Mouse (Mus musculus) gastrocnemius, postnatal 25 days (tissue): ENCODE results near the gene Hist1h2ai. TPM values are rescaled to one million over a fixed set of nuclear protein-coding genes. Genes with fewer than 3 reads are reported as not detected.
"Not testable (repeated sequence)": the region's sequence is repeated elsewhere in the genome, so short reads cannot be mapped to it uniquely, and the experiment has no call there.

Source experiments
- DNase-seq: peaks from one replicate; pipeline ENCODE4 v3.0.0; 2022
- long read RNA-seq, 2 experiments: library from polyadenylated mRNA; stranded (forward); transcript quantifications; one replicate each; pipeline ENCODE4 v2.0.0; 2021
- total RNA-seq, 2 experiments: library from RNA; stranded (reverse); gene quantifications; 1 replicate in 1 of 2; 2 replicates in 1 of 2; pipeline ENCODE4 v1.2.3; 2021

The Hist1h2ai gene
- total RNA-seq: 10 to 100 TPM in 1 of 2 experiments, 1 to 10 TPM in 1; 4.4 to 21.0 TPM
- long read RNA-seq, experiment 1: 0 reads
- long read RNA-seq, experiment 2: 0 reads

- peak; percentile 60 for DNase-seq
Observed at GRCm38 (mm10) chr13:21715864-21716539, at the start of gene Hist1h2ai, which contains the start of gene Hist1h2bl. Hist1h2ai (plus strand) TSS chr13:21716422. Hist1h2bl (minus strand) TSS chr13:21716143.

DNA sequence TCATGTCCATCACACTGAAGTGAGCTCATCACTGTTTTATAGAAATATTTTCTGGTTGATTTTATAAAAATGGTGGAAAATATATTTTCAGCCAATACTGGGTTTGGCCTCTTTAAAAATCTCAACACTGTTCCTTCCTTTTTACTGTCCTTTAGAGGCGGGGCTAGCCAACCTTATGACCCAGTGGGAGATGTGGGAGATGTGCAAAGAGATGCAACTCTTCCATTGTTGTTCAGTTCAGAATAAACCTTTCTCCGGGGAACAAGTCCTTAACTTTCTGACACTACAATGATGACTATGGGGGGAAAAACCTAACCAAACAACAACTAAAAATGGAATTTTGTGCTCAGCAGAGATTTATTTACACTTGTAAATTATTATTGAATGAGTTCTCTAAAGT, 38.9 kb upstream of the Hist1h2ai start, which contains the start of gene Olfr1360:
Olfr1360 (minus strand) TSS at position 101 of the 400 bp plus-strand sequence.
- no peak for DNase-seq

DNA sequence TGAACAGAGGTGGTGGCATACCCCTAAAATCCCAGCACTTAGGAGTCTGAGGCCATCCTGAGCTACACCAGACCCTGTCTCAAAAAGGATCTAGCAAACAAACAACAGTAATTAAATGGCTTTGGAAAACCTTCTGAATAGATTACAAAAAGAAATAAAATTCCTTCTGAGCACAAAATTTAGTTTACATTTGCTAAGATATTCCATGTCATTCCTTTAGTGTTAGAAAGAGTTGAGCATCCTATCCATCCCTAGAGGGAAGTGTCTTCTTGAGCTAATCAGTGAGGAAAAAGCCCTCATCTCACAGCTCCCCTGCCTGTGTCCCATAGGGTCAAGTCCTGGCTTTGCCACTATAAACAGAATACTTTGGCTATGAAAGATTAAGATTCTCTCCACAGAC, 18.4 kb upstream of the Hist1h2ai start, which contains the start of gene Olfr1359:
Olfr1359 (plus strand) TSS at position 301 of the 400 bp plus-strand sequence.
- DNase-seq: no peak

- DNase-seq: no peak
Observed at GRCm38 (mm10) chr13:21706669-21707068, 9.6 kb upstream of the Hist1h2ai start.

DNA sequence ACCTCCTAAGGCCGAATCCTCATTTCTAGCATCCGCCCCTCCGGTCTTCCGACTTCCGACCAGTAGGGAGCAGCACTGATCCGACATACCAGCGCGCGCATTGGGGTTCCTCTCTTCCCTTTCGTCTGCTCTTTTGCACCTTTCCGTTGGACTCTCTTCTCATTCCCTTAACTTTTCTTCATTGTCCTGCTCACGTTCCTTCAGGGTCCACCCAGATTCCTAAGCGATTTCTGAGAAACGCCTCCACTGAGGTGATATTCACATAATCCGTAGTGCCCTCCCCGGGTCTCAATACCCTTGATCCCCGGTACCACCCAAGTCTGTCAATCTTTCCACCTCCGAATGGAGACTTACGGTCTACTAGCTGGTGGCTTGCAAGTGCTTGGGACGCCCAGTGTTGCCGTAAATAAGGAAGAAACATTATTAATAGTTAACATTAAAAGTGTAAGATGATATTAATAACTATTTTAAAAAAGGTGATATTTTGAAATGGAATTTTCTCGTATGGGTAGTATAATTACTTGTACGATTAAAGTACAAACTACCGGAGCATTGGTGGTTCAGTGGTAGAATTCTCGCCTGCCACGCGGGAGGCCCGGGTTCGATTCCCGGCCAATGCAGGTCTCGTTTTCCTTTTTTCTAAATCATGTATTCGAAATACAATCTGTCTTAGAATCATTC, 6.1 kb upstream of the Hist1h2ai start:
- peak; percentile 74 for DNase-seq

GRCm38 (mm10) chr13:21710821-21711525, 5.2 kb upstream of the Hist1h2ai start:
- DNase-seq: peak; percentile 55

DNA sequence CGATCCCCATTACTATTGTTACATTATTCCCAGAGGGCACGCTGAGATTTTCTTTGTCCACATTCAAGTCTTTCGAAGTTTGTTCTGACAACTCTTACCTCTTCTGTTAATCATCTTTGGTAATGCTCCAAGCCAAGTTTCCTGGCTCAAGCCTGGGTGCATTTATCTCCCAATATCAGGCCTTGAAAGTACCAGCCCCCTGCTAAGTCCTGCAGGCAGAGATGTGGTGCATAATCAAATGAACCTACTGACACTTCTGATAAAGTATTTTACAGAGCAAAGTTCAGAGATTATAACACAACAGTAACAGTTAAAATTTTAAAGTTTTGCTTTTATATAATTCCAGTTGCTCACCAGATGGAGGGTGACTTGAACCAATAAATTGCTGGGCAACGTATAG, 4.5 kb upstream of the Hist1h2ai start:
- no peak for DNase-seq

DNA sequence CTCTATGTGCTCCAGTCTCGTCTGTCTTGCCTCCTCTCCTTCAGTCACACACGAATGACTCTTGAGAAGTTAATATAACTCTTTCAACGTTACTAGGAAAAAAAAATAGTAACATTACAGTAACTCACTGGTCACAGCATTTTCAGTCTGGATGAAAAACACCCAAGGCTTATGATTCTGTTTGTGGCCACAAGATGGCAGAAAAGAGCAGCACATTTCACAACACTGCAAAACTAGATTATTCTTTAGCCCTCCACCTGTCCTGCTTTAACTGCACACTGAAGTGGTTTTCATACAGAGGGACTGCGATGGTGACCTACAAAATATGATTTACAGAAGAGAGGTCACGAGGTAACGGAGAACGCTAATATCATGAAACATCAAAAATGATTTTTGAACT, 1.5 kb upstream of the Hist1h2ai start:
- peak; percentile 22 for DNase-seq

DNA sequence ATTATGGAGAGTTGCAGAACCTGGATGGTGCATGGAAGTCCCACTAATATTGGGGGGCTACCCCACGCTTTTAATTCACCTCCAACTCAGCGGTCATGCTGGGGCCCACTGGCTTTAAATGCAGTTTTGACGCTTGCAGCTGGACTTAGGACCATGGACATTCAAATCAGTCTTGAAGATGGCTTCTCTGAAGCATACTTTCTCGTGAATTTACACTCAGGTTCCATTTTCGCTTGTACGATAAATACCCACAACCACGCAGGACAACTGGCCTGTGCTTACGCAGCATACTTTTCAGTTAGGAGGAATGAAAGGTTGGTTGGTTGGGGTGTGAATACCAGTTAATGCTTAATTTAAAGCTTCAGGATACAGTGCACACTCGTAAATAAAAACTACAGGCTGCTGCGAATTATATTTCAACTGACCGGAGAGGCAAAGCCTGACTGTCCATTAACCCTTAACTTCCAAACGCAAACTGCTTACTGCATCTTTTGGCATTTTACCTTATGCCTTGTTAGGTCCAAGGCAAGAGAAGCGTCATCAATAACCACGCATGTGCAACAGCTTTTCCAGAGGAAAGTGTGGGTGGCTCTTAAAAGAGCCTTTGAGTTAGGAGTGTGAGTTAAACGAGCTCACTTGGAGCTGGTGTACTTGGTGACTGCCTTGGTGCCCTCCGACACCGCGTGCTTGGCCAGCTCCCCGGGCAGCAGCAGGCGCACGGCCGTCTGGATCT, 925 bp upstream of the Hist1h2ai start:
- no peak for DNase-seq

DNA sequence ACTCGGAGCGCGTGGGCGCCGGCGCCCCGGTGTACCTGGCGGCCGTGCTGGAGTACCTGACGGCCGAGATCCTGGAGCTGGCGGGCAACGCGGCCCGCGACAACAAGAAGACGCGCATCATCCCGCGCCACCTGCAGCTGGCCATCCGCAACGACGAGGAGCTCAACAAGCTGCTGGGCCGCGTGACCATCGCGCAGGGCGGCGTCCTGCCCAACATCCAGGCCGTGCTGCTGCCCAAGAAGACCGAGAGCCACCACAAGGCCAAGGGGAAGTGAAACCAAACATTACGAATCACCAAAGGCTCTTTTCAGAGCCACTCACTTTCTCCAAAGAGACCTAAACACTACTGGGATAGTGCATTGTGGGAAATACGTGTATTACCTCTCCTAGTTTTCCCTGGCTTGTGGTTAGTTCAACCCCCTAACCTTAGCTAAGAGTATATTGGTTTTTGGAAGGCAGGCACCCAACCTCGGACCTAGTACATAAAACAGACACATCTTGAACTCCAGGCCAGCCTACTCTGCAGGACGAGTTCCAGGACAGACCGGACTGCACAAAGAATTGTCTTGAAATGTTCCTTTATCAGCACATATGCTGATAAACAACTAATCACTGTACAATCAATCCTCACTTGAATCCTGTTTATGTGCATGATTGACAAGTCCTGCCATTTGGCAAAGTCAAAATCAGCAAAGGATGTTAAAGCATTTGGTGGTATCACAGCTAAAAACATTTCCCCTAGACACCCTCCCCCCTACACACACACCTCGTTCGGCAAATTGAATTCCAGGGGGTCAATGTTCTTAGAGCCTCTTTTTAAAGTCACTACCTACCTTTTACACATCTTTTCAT, 544 bp downstream of the Hist1h2ai start:
- not testable (repeated sequence) for DNase-seq

DNA sequence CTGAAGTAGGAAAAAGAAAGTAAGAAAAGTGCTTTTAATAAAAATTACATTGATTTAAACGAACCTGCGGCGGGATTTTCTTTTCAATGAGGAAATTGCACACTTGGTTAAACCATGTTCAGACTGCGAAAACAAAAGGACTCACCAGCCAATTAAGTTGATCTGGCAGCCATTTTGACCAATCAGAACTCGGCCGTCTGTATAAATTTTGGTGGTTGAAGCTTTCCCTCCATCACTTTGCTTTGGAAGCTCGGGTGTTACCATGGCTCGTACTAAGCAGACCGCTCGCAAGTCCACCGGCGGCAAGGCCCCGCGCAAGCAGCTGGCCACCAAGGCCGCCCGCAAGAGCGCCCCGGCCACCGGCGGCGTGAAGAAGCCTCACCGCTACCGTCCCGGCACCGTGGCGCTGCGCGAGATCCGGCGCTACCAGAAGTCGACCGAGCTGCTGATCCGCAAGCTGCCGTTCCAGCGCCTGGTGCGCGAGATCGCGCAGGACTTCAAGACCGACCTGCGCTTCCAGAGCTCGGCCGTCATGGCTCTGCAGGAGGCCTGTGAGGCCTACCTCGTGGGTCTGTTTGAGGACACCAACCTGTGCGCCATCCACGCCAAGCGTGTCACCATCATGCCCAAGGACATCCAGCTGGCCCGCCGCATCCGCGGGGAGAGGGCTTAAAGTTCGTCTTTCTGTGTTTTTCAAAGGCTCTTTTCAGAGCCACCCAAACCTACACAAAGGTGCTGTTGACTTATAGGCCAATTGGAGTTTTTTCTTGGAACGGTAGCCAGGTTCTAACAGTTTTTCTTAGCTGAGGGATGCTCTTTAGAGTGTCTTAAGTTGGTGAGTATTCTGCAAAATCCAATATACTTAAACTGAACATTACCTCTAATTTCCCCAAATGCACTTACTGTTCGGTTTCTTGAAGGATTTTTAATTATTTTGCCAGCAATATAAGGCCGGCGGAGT, 1.5 kb downstream of the Hist1h2ai start, which contains the start of gene Hist1h3h:
Hist1h3h (plus strand) TSS at position 263 of the 961 bp plus-strand sequence.
- peak; percentile 70 for DNase-seq

GRCm38 (mm10) chr13:21718381-21719080, 2.3 kb downstream of the Hist1h2ai start:
- DNase-seq: no peak

GRCm38 (mm10) chr13:21721107-21721756, 5.0 kb downstream of the Hist1h2ai start:
- not testable (repeated sequence) for DNase-seq

GRCm38 (mm10) chr13:21721757-21722372, 5.6 kb downstream of the Hist1h2ai start, which contains the start of gene Hist1h2bm:
Hist1h2bm (plus strand) TSS chr13:21722044.
- DNase-seq: peak; percentile 18

DNA sequence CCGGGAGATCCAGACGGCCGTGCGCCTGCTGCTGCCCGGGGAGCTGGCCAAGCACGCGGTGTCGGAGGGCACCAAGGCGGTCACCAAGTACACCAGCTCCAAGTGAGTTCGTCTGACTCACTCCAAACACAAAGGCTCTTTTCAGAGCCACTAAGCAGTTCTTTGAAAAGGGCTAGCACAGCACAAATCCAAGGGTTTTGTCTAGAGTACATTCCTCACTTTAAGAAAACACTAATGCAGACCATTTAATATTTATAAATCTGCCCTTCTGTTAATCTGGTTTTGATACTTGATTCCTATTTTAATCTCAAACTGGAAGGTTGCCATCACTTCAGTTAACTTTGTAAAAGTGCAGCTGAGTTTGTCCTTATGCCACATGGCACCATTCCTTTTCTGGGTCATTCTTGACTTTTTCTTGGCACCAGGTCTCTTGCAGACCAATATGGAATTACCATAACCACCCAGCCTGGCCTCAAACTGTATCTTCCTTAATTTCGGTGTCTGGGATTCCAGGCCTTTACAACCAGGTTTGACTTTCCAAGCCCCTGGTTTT, 6.2 kb downstream of the Hist1h2ai start:
- no peak for DNase-seq

- no peak for DNase-seq
Observed at GRCm38 (mm10) chr13:21722993-21723836, 7.0 kb downstream of the Hist1h2ai start.
